Mouse (Mus musculus) brain, embryonic 14.5 days (tissue): Measurements from ENCODE around the gene Gm3045.

Experiments
- CTCF ChIP-seq: fragments of 200-500 bp; IDR thresholded peaks from 2 replicates; pipeline ENCODE4 v1.5.1; 2012; ENCODE audit warnings: inconsistent platforms, mild to moderate bottlenecking, moderate library complexity, borderline replicate concordance; ENCODE audit not compliant: insufficient read depth, insufficient read length; ENCODE audit errors: extremely low read depth
- POLR2A ChIP-seq: fragments of 200-500 bp; IDR thresholded peaks from 2 replicates; pipeline ENCODE4 v1.6.1; 2012; ENCODE audit warnings: mild to moderate bottlenecking, inconsistent platforms, borderline replicate concordance; ENCODE audit not compliant: poor library complexity, insufficient read depth, insufficient read length, severe bottlenecking; ENCODE audit errors: extremely low read depth

- TF ChIP-seq POLR2A: no peak
- TF ChIP-seq CTCF: peak; percentile 89
Observed at GRCm38 (mm10) chr13:56428724-56429500, 2.5 kb downstream of the Gm3045 start.
